Mouse (Mus musculus) kidney, adult 8-10 months (tissue): ENCODE measurements around the gene Mmaa.
A peak's percentile ranks its signal among the peaks of the same experiment; 100 is the strongest.

ENCODE experiments used
- DNase-seq, 2 experiments: peaks; one replicate each; pipeline ENCODE4 v3.0.0; 2022

Gene Mmaa

DNA sequence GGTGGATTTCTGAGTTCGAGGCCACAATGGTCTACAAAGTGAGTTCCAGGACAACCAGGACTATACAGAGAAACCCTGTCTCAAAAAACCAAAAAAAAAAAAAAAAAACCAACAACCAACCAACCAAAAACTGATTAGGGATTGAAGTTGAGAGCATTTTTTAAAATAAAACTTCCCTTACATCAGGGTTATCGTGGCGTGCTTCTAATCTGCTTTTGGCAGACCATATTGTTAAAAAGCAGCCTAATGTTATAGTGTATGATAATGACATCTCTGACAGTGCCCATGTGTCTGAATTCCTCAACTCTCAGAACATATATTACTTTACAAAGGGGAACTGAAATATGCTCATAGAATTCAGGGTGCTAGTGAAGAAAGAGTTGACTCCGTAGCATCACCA lies 6.5 kb downstream of the Mmaa start:
- DNase-seq = no peak

DNA sequence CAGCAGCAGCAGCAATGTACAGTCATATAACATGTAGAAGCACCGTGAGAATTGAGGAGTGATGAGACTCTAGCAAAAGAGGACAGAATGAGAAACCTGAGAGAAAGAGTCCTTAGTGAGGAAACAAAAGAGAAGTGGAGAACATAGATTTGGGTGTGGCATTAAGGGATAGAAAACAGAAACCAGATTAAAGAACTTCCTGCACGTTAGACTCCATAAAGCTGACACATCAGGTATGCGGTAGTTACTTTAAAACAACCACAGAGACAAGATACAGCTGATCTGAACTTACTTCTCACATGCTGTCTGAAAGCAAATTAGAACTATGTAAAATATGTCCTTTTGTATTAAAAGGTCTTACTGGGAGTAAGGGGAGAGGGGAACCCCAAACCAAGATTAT lies 8.3 kb downstream of the Mmaa start:
- DNase-seq = no peak

DNA sequence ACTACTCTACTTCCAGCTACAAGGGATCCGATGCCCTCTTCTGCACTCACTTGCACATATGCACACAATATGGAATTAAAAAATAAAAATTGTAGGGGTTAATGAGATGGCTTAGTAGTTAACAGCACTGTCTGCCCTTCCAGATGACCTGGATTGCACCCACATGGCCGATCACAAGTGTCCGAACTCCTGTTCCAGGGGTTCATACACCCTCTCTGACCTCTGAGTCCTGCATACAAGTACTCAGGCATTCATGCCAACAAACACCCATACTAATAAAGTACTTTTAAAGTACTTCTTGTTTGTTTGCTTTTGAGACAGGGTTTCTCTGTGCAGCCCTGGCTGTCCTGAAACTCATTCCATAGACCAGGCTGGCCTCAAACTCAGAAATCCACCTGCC lies 10.1 kb downstream of the Mmaa start:
- no peak for DNase-seq

DNA sequence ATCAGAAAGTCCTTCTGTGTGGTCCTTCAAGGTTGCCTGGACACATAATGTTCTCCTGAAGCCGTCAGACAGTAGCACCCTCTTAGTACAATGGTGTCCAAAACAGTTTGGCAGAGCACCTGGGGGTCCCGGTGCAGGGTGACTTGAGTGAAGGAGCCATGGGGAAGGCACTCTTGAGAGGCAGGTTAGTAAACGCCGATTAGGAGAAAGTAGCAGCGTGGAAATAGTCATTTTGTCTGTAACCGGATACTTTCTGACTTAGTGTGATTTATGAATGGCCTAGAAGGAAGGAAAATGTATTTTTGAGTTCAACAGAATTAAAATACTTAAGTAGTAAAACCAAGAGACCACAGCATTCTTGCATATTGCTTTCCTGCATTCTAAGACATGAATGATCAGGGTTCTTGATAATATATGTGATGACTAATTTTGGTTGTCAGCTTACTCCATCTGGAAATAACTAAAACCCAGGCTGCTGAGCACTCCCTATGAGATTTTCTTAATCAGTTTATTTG lies 13.3 kb downstream of the Mmaa start:
- no peak for DNase-seq

DNA sequence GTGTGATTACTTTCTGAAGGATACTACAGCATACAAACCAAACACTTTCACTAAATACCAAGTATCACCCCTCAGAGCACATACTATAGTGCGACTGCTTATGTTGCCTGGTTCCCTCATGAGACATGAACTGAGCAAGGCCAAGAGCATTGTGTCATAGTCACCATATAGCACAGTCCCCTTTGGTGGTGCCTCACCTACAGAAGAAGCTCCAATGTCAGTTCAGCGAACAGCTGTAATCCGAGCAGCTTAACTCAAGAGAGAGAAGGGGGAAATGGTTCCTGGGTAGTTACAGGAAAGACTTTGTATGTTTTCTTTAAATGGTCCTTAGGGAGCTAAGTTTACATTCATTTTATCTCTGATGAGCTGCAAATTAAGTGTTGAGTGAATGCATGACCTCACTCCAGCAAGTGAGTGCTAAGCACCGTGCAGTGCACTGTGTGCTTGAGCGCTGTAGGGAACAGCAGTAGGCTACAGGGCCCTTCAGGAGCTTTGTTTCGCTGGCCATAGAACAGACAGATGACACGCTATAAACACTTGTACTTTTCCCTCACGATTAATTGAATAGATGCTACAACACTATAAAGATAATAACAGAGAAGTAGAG lies 17.4 kb downstream of the Mmaa start:
- DNase-seq = no peak

DNA sequence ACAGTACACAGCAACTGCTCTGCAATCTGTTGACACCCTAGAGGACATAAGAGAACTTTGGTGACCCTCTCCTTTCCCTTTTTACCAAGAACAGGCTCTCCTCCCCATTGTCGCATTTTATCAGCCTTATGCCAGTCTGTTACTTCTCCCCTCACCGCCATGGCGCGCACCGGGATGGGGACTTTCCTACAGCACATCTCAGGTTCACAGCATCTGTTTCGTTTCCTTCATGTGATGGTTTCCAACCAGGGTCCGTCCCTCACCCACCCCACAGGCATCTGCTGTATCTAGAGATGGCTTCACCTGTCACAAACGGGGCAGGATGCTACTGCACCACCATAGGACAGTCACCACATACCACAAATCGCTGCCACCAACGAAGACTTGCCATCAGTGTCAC lies 19.8 kb downstream of the Mmaa start:
- no peak for DNase-seq

DNA sequence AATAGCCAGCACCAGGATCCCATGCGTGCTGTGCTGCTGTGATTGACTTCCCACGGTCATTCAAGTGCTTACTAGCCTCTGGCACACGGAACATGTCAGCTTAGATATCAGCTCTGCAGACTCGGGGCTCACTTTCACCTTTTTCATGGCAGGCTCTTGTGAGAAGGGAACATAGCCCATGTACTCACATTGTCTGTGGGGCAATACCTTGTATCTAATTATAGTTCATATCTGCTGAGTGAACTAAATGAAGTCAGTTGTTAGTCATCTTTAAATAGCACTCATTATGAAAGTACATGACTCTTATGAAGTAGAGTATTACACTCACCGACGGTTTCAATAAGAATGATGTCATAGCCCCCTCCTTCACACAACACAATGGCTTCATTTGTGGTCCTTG lies 21.0 kb downstream of the Mmaa start:
- no peak for DNase-seq

DNA sequence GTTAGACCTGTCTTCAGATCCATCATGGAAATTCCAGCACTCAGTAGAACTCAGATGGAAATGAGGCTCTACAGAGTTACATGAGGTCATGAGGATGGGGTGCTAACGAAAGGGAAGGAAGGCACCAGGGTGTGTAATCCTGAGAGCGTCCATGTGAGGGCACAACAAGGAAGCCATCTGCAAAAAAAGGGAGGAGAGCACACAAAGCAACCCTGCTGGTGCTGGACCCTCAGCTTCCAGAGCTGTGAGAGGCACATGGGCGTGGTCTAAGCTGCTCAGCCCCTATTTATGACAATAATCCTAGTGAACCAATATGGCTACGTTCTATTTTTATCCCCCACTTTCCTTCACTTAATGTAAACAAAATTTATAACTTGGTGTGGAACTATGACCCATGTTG lies 22.1 kb downstream of the Mmaa start:
- no peak for DNase-seq

DNA sequence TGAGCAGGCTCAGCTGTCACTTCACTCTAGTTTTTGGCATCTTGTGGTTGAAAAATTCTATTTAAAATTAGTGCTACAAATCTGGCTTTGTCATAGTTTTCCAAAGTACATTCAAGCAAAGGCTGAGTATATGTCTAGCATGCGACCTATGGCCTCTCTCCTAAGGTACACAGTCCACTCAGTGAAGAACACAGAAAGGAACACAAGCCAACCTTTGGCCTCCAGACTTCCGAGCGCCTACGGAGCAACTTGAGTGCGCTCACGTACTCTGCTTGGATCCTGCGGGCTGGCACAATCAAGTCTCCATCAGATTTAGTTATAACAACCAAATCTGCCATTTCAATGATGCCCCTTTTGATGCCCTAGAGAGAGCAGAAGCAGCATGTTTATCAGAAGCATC lies 25.8 kb downstream of the Mmaa start:
- peak; percentile 18 to 35 for DNase-seq

DNA sequence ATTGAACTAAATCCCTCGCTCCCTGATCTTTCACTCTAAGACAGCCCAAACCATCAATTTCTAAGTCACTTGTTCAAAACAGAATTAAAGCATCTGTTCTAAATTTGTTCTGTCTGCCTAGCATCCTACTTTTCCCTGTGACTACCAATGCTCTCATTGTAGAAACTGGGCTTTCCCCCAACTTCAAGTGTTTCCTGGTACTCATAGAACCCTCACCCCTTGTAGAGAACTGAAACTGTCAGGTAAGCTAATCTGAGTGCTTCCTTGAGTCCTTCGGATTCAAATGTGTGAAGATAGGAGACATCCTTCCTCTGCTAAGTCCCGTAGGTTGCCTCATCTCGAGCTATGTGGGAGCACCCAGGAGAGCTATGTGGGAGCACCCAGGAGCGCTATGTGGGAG lies 32.8 kb downstream of the Mmaa start:
- DNase-seq = no peak

DNA sequence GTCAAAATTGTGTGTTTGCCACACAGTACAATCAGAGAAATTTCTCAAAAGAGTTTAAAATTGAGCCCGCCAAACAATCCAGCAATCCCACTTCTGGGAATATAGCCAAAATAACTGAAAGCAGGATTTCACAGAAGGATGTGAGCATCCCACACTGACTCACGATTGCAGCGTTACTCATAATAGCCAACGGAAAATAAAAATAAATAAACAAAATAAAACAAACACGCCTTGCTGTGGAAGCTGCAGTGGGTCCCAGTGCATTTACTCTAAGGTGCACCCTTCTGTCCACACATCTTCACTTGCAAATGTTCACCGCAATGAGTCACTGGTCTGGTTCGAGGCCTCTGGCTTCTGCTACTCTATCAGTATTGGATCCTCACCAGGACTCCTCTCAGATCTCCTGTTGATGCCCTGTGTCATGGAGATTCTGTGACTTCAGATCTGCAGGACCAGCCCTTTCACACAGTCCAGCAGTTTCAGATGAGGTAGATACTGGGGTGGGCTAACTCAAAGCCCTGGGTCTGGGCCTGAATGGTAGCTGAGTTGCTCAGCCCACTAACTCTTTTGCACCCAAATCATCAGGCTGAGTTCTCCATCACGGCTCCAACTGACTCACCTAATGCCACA lies 38.5 kb downstream of the Mmaa start:
- DNase-seq = no peak

DNA sequence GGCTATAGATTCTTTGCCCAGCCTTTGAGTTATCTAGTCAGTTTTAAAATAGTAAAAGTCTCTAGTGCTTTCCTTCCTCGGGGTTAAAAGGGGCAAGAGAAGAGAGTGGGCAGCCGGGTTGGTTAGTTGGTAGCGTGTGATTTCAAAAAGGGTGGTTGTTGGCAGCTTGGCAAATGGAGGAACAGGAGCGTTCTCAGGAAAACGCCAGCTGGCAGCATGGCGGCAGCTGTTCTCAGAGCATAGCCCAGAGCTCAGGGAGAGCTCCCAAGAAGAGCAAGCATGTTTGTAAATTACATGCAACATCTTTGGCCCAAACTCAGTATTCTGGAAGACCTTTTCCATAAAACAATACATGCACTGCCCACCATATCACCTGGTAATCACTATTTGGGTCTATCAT lies 41.0 kb downstream of the Mmaa start:
- no peak for DNase-seq

DNA sequence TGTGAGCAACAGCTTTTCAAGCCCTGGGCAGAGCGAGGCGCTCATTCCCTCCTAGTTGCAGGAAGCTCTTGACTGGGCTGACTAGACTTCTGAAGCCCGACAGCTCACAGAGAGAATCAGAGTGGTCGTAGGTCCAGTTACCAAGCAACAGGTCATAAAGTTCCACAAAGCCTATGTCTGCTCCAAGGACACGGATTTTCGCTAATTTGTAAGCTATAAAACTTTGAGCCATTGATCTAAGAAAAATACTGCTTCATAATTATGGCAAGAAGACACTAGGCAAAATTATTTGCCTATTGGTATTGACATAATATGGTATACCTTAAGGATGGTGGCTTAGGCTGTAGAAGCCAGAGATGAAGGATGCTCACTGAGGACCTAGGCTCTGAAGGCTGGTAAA lies 46.3 kb downstream of the Mmaa start, which contains the start of gene 1700011L22Rik:
TSS of gene 1700011L22Rik (minus strand) at position 101 of the 400 bp plus-strand sequence.
- no peak for DNase-seq

DNA sequence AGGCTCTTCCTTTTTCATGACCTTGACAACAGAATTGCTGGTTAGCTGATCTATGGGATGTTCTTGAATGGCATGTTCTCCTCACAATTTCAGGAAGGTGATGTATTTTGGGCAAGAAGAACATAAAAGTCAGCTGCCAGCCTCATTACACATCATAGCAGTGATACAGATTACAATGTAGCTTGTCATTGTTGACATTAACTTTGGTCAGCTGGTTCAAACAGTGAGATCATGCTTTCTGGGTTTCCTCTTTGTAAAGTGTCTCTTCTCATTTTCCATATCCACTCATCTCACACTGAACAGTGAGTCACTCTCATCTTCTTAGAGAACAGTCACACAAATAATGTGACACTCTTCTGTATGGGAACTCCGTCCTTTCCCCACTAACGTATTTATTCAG lies 51.3 kb downstream of the Mmaa start:
- no peak for DNase-seq

DNA sequence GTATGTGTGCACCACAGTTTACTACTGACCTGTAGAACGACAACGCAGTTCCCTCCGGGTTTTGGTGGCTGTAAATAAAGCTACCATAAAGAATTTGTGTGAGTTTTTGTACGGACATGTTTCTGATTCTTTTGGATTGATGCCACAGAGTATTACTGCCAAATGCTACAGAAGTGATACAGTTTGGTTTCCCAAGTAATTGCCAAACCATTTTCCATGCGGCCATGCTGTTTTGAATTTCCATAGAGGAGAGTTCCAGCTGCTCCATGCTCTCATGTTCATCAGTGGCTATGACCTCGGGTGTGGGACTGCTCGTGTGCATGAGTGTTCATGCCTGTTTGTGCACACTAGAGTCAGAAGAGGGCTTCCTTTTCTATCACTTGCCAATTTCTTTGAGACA lies 54.7 kb downstream of the Mmaa start:
- no peak for DNase-seq

DNA sequence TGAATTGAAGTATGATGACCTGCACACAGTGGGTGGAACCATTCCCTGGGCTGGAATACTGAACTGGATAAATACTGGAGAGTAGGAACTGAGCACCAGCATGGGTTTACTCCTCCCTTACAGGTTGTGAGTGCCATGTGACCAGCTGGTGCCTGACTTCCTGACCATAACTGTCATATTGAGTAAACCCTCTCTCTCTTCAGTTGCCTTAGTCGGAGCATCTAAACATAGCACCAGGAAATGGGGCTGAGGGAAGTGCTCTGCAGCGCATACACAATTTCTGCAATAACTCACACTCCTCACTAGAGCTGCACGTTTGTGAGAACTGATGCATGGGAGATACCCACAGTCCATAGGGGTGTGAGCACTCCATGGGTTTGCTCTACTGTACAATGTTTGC lies 55.4 kb downstream of the Mmaa start:
- DNase-seq = no peak

DNA sequence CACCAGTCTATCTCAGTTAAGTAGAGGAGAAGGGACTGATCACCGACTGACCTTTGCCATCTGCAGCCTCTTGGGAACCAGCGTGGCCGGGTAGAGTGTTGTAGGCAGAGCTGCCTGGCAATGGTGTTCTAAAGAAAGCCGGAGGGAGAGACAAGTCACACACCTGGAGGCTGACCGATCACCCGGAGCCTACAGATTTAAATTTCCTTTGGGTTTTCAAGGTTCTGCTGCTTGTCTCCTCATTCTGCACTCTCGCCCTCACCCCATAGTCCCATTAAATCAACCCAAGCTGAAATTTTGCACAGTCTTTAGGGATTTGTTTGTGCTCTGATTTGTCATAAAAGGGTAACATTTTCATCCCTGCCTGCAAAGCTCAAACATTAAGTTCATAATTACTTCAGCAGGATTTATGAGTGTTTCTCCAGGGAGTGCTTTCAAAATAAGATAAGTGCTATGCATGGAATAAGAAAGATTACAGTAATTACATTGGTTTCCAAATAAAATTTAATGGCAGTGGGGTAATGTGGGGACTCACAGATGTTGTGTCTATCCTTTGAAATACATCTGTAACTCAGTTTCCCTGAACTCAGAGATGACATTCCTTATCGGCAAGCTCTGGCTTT lies 65.4 kb downstream of the Mmaa start:
- DNase-seq = no peak

DNA sequence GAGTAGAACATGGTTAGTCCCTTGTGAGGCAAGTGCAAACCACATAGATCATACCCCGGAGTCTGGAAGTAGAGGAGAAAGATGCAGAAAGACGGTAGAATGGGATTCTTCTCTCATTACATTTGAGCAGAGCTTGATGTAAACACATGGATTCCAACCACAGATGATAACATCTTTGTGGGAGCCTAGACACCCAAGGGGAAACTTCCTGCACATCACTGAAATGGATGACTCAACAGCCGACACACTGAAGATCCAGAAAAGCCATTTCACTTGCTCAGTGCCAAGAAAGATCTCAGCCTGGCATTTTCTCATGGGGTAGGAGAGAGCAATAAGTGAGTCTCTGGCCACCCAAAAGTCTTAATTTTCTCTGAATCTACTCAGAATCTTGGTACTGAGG lies 66.8 kb downstream of the Mmaa start:
- DNase-seq = no peak

DNA sequence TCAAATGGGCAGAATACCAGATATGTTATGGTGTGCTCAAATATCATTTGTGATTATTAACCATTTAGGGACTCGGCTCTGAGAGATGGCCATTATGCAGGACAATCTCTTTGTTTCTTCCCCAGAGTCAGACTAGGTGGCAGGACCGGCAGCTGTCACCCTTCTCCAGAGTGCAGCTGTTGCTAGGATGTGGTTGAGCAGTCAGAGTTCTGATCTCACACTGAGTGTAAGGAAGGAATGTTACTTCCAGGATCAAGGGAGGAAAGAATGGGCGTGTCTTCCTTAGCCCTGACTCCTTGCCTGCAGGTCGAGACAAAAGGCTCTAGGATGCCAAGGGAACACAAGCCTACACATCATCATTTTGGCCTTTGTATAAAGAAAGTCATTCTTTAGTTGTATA lies 67.5 kb downstream of the Mmaa start:
- DNase-seq = no peak

DNA sequence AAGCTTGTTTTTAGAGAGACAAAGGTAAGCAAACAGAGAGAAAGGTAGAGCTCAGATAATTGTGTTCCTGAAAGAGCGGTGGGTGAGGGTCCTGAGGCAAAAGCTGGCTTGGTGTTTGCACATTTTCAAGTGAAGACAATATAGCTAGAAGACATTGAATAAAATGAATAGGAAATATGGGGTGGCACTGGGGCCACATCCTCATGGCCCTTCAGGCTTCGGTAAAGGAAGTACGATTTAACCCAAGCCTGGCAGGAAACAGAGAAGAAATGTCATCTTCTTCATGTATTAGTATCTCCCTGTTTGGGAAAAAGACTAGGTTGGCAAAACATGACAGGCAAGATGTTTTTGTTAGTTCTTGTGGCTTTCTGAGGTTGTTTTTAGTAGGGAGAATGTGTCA lies 68.7 kb downstream of the Mmaa start:
- no peak for DNase-seq

DNA sequence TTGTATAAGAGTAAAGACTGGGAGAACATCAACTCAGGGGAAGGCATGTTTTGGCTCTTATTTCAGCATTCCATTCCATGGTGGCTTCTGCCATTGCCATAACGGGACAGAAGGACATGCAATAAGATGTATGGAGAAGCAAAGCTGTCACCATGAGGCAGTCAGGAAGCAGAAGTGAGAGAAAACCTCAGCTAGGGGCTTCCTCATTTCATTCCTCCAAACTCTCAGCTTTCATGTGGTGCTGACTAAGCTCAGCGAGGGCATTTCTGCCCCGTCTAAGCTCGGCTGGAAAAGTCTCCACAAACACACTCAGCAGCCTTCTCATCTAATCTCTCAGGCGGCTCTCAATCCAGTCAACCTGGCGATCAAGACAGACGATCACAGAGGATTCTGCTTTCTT lies 69.2 kb downstream of the Mmaa start:
- no peak for DNase-seq

DNA sequence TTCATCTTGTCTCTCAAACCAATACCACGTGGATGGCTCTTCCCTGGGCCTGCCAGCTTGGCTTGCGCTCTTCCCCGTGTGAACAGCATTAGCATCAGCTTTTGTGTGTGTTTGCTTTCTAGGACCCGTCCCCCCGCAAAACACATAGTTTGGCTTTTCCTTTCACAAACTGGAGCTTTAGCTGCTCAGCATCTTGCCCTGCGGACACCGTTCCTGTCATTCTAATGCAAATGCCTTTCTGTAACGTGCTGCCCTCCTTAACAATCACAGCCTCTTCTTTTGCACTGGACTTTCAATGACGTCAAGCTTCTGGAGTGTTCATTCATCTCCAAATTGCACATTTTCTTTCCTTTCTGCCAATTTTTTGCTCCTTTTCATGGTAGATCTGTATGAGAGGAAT lies 70.4 kb downstream of the Mmaa start:
- DNase-seq = no peak

DNA sequence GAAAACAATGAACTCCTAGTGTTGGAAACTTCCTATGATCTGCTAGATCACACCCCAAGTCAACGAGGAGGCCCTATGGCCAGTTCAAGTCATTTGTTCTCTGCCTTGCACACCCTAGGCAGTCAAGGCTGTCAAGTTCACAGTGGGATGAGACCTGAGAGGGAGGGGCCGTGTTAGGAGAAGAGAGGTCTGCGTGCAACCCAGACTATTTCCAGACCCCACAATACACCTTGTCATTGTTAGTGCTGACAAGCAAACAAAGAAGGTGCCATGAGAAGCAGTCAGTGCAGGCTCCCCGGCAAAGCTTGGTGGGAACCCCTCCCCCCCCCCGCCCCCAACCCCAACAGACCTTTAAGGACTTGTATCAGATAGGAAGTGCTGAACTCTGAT lies 72.0 kb downstream of the Mmaa start:
- DNase-seq = no peak

DNA sequence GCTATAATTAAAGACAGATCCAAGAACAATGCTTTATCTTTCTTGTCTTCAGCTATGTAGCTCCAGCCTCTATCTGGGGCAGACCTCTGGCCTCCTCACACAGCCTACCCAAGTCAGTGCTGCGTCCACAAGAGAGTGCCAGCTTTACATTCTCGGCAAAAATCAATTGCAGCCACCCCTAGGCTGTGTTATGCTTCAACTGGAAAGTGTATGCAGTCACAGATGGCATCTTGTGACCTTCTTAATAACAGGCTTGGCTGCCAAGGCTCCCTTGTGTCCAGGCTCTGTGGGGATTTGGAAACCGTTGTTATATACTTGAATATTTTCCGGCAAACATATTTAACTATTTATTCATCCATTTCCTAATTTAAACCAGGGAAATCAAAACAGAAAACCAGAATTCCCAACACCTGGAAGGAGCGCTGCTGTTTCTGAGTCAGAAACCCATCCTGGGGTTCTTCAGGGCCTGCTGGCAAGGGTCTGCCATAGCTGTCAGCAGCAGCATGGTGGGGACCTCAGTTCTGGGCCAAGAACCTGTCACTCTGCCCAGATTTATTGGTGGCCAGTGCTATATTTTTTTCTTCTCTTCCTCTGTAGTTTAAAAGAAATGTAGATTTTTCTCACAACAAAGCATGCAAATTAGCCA lies 72.5 kb downstream of the Mmaa start:
- no peak for DNase-seq
